Mouse (Mus musculus) skeletal muscle tissue, adult 2 months (tissue): Measurements from ENCODE around the gene Gm12794.
"Not testable (repeated sequence)": the region's sequence is repeated elsewhere in the genome, so short reads cannot be mapped to it uniquely, and the experiment has no call there.

Source experiments
- DNase-seq: peaks from one replicate; pipeline ENCODE4 v3.0.0-alpha.2; 2012; ENCODE audit warnings: low read depth, low spot score

The Gm12794 gene

GRCm38 (mm10) chr4:101940107-101940506 lies at the start of gene Gm12794:
Gene Gm12794 (plus strand): TSS chr4:101940407.
- DNase-seq = not testable (repeated sequence)

- DNase-seq = no peak
Measured at GRCm38 (mm10) chr4:101893656-101894420, 46.4 kb upstream of the Gm12794 start, which contains the start of gene C130073F10Rik. Gene C130073F10Rik (minus strand): TSS chr4:101893789.

- not testable (repeated sequence) for DNase-seq
Measured at GRCm38 (mm10) chr4:101908821-101909220, 31.4 kb upstream of the Gm12794 start, which contains the start of gene Gm12800. Gene Gm12800 (plus strand): TSS chr4:101909121.

- not testable (repeated sequence) for DNase-seq
Measured at GRCm38 (mm10) chr4:101980949-101981348, 40.7 kb downstream of the Gm12794 start, which contains the start of gene Gm12790. Gene Gm12790 (minus strand): TSS chr4:101981049.

- no peak for DNase-seq
Measured at GRCm38 (mm10) chr4:101985678-101986077, 45.5 kb downstream of the Gm12794 start.

GRCm38 (mm10) chr4:101986326-101986725 lies 46.1 kb downstream of the Gm12794 start, which contains the start of gene Gm12789:
Gene Gm12789 (plus strand): TSS chr4:101986626.
- DNase-seq = not testable (repeated sequence)
